Mouse (Mus musculus) liver, embryonic 12.5 days (tissue): ENCODE measurements around the gene Fgf4. TPM values are rescaled to one million over a fixed set of nuclear protein-coding genes. Genes with fewer than 3 reads are reported as not detected.
"Not testable (repeated sequence)": the region's sequence is repeated elsewhere in the genome, so short reads cannot be mapped to it uniquely, and the experiment has no call there.

ENCODE experiments used
- ATAC-seq: fragments of 200-750 bp; cut with Nextera tagmentation; 2 replicates; pipeline ENCODE4 v1.8.0; 2017; ENCODE audit warnings: moderate number of reproducible peaks, mild to moderate bottlenecking, moderate library complexity
- H3K27ac ChIP-seq: fragments of 300-500 bp; sonication (generic); 2 replicates; pipeline ENCODE4 v1.5.1; 2016; ENCODE audit warnings: mild to moderate bottlenecking
- H3K27me3 ChIP-seq: fragments of 300-500 bp; sonication (generic); replicated peaks from 2 replicates; pipeline ENCODE4 v1.6.1; 2016; ENCODE audit warnings: mild to moderate bottlenecking, moderate library complexity
- H3K36me3 ChIP-seq: fragments of 300-500 bp; sonication (generic); 2 replicates; pipeline ENCODE4 v1.6.1; 2016; ENCODE audit warnings: mild to moderate bottlenecking, moderate library complexity
- H3K4me1 ChIP-seq: fragments of 300-500 bp; sonication (generic); 2 replicates; pipeline ENCODE4 v1.6.1; 2016
- H3K4me2 ChIP-seq: fragments of 300-500 bp; sonication (generic); 2 replicates; pipeline ENCODE4 v1.6.1; 2016; ENCODE audit warnings: mild to moderate bottlenecking, moderate library complexity
- H3K4me3 ChIP-seq: fragments of 300-500 bp; sonication (generic); 2 replicates; pipeline ENCODE4 v1.5.1; 2016; ENCODE audit warnings: mild to moderate bottlenecking, moderate library complexity
- H3K9ac ChIP-seq: fragments of 300-500 bp; sonication (generic); 2 replicates; pipeline ENCODE4 v1.6.1; 2016; ENCODE audit warnings: mild to moderate bottlenecking, moderate library complexity
- H3K9me3 ChIP-seq: fragments of 300-500 bp; sonication (generic); replicated peaks from 2 replicates; pipeline ENCODE4 v1.6.1; 2016; ENCODE audit warnings: mild to moderate bottlenecking, moderate library complexity
- WGBS: fragments of 180-500 bp; shearing (Covaris S2); methylation state at CpG from one replicate; pipeline ENCODE4 v1.1.7; 2016; ENCODE audit not compliant: insufficient replicate concordance; 5-methylcytosine and 5-hydroxymethylcytosine counted together
- polyA plus RNA-seq: library from polyadenylated mRNA; unstranded; fragments of >200 nt; fragmentation: Nextera tagmentation; extraction: Ambion mirVana; gene quantifications from 2 replicates; pipeline ENCODE4 v1.2.1, GENCODE M21; 2016

Fgf4 gene
- polyA plus RNA-seq, 1 experiment from 2014 or later: not detected

GRCm38 (mm10) chr7:144895305-144896111 lies 48.3 kb downstream of the Fgf4 start:
- H3K9me3 ChIP-seq: no peaks in the 10 kb centered on the region
- H3K9ac ChIP-seq: peak overlapping the region; percentile 25; the same call in 1 of the 2 replicates
- peaks cover 26% of the 10 kb centered on the region for H3K4me1 ChIP-seq
- peaks cover 87% of the 10 kb centered on the region for H3K27me3 ChIP-seq
- peak overlapping the region; percentile 82 for H3K4me2 ChIP-seq
- H3K36me3 ChIP-seq: no peaks in the 10 kb centered on the region
- peak; percentile 66; the same call in 1 of the 2 replicates for ATAC-seq
- WGBS: 2% methylated on average over 37 of the region's 37 CpGs
- no peak overlapping the region for H3K27ac ChIP-seq
- peak overlapping the region; percentile 52 for H3K4me3 ChIP-seq

DNA sequence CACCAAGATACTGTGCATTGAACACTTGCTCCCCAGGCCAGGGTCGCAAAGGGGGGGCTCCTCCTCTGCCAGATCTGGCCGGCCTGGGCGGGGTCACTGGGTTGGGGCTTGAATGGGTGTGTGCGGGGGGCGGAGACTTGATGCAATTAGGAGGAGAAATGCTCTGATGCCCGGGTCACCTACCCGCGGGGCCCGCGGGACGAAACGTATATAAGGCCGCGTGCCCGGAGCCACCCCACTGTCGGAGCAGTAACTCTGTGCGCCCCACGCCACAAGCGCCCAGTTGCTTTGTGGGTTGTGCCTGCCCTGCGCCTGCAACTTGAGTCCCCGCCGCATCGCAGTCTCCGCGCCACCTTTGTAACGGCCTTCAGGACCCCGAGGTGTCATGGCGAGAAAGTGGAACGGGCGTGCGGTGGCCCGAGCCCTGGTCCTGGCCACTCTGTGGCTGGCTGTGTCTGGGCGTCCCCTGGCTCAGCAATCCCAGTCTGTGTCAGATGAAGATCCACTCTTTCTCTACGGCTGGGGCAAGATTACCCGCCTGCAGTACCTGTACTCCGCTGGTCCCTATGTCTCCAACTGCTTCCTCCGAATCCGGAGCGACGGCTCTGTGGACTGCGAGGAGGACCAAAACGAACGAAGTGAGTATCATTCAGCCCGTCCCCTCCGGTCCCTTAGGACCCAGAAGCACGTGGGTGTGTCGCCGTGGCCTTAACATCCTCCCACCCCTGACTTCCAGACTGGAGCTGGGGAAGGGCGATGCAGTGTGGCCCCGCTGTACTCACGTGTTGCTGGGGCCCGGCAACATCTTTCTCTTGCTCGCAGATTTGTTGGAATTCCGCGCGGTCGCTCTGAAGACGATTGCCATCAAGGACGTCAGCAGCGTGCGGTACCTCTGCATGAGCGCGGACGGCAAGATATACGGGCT lies 49.4 kb downstream of the Fgf4 start, which contains the start of gene Fgf15:
Gene Fgf15 (plus strand): TSS at position 238 of the 925 bp plus-strand sequence.
- H3K9ac ChIP-seq: peak within 1 kb of the TSS; percentile 25; the same call in 1 of the 2 replicates
- peak within 1 kb of the TSS; percentile 82 for H3K4me2 ChIP-seq
- ATAC-seq: peak; percentile 40; the same call in 1 of the 2 replicates
- H3K27me3 ChIP-seq: peaks cover 92% of the 10 kb centered on the region
- no peak within 1 kb of the TSS for H3K27ac ChIP-seq
- peaks cover 26% of the 10 kb centered on the region for H3K4me1 ChIP-seq
- no peaks in the 10 kb centered on the region for H3K36me3 ChIP-seq
- no peaks in the 10 kb centered on the region for H3K9me3 ChIP-seq
- peak within 1 kb of the TSS; percentile 52 for H3K4me3 ChIP-seq
- WGBS: 2% methylated on average over 65 of the region's 65 CpGs

DNA sequence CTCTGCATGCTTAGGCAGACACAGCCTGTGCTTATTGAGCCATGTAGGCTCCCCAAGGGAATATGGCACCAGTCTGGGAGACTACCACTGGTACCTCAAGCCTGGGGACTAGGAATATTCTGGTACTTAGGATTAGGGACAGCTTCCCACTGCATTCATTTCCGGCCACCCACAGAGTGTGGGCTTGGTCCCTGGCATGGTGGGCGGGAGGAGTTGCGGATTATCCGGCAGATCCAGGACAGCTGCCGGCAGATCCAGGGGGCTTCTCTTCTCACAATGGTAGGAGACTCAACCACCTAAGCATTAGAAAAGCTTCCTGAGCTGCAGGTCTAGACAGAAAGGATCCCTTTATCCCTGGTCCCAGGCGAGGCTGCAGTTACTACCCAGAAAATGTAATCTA lies 51.3 kb downstream of the Fgf4 start:
- no peak for ATAC-seq
- WGBS: 62% methylated on average over 6 of the region's 6 CpGs
- Histone ChIP-seq H3K36me3 (no peaks in the 10 kb centered on the region), H3K4me3 (no peak overlapping the region), H3K27ac (no peak overlapping the region), H3K4me1 (peaks cover 26% of the 10 kb centered on the region), H3K9me3 (no peaks in the 10 kb centered on the region), H3K27me3 (peaks cover 82% of the 10 kb centered on the region), H3K4me2 (no peak overlapping the region), H3K9ac (no peak overlapping the region)

GRCm38 (mm10) chr7:144905514-144905913 lies 58.3 kb downstream of the Fgf4 start:
- H3K27ac ChIP-seq, H3K4me2 ChIP-seq, H3K9me3 ChIP-seq, ATAC-seq, H3K36me3 ChIP-seq, H3K9ac ChIP-seq, H3K4me3 ChIP-seq: not testable (repeated sequence)
- 75% methylated on average over 3 of the region's 3 CpGs for WGBS
- peaks cover 41% of the 10 kb centered on the region for H3K27me3 ChIP-seq
- H3K4me1 ChIP-seq: peaks cover 15% of the 10 kb centered on the region

GRCm38 (mm10) chr7:144906708-144907397 lies 59.7 kb downstream of the Fgf4 start:
- H3K36me3 ChIP-seq: no peaks in the 10 kb centered on the region
- peak overlapping the region; percentile 3; the same call in 1 of the 2 replicates for H3K4me3 ChIP-seq
- peaks cover 29% of the 10 kb centered on the region; the same call in 1 of the 2 replicates for H3K27me3 ChIP-seq
- H3K9ac ChIP-seq: no peak overlapping the region
- peak overlapping the region; percentile 46 for H3K4me2 ChIP-seq
- ATAC-seq: 0 out of 2 replicates have a peak, but pooled peaks have one; percentile 39
- 9% methylated on average over 28 of the region's 28 CpGs for WGBS
- no peaks in the 10 kb centered on the region for H3K9me3 ChIP-seq
- H3K4me1 ChIP-seq: peaks cover 15% of the 10 kb centered on the region
- no peak overlapping the region for H3K27ac ChIP-seq

DNA sequence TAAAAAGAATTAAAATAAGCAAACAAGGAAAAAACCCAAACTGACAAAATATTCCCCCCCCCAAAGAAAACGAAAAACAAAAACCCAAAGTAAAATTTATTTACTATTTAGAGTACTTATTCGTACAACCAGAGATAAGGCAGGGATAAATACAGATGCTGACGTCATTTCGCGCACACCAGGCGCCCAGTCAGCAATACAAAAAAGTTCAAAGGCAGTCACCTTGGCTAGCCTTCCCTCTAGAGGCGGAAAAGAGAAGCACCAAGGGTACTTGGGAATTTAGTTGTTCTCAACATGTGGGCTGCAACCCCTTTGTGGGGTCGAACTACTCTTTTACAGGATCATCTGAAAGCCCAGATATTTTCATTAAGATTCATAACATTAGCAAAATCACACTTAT lies 60.6 kb downstream of the Fgf4 start:
- no peak for ATAC-seq

DNA sequence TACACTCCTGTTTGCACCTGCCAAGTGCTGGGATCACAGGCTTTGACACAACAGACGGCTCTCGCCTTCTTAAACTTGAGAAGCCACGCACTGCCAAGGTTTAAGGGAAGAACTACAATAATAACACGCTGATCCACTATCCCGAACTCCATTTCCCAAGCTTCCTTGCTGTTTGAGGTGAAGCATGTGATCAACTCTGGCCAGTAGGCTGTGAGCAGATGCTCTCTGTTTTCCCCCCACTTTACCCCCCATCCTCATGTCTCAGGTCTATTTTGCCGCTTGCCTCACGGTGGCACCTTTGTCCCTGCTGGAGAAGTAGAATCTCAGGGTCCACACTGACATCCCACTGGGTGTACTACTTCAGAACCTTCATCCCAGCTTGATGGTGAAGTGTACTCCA lies 61.5 kb downstream of the Fgf4 start:
- no peak for ATAC-seq
- no peaks in the 10 kb centered on the region for H3K9me3 ChIP-seq
- peaks cover 26% of the 10 kb centered on the region; the same call in 1 of the 2 replicates for H3K27me3 ChIP-seq
- no peak overlapping the region for H3K4me2 ChIP-seq
- H3K36me3 ChIP-seq: no peaks in the 10 kb centered on the region
- H3K27ac ChIP-seq: no peak overlapping the region
- no peak overlapping the region for H3K9ac ChIP-seq
- H3K4me1 ChIP-seq: peaks cover 15% of the 10 kb centered on the region
- 53% methylated on average over 7 of the region's 7 CpGs for WGBS
- no peak overlapping the region for H3K4me3 ChIP-seq

More for the DNA sequence above, 60.6 kb downstream of the Fgf4 start:
- 9% methylated on average over 8 of the region's 8 CpGs for WGBS
- no peaks in the 10 kb centered on the region for H3K9me3 ChIP-seq
- peaks cover 15% of the 10 kb centered on the region for H3K4me1 ChIP-seq
- no peak overlapping the region for H3K4me3 ChIP-seq
- H3K9ac ChIP-seq: no peak overlapping the region
- peak overlapping the region; percentile 46; the same call in 1 of the 2 replicates for H3K4me2 ChIP-seq
- H3K27ac ChIP-seq: no peak overlapping the region
- H3K36me3 ChIP-seq: no peaks in the 10 kb centered on the region
- peaks cover 26% of the 10 kb centered on the region; the same call in 1 of the 2 replicates for H3K27me3 ChIP-seq

DNA sequence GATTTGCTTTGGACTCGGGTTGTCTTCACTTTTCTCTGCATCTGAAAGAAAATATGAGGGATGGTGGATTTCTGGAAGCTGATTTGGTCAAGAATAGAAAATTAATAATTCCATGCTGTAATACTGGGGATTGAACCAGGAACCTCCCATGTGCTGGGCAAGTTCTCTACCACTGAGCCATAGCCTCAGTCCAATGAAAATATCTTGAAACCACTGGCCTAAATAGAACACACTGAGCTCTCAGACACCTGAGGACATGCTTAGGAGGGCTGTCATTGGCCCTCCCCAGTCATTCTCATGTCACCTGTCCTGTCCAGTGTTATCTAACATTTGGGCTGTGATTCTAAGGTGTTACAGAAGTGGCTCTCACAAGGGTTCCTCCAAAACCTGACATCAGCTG lies 64.0 kb downstream of the Fgf4 start:
- H3K9me3 ChIP-seq: no peaks in the 10 kb centered on the region

DNA sequence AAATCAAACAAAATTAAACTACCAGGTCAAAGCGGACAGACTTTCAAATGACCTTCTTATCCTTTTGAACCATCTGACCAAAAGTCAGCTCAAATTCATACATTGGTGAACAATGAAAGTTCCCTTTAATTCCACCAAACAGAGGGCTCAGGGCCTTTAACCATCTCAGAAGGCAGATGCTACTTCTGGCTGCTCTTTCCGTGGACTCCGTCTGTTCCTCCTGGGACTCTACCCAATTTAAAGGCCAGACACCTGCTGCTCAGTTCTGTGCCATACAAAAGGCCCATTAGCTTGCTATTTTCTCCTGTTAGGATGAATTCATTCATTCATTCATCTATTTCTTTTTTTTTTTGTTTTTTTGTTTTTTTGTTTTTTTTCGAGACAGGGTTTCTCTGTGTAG lies 65.7 kb downstream of the Fgf4 start:
- Histone ChIP-seq H3K4me3 (no peak overlapping the region), H3K9ac (no peak overlapping the region), H3K9me3 (no peaks in the 10 kb centered on the region), H3K27ac (no peak overlapping the region), H3K4me2 (no peak overlapping the region), H3K4me1 (peaks cover 23% of the 10 kb centered on the region), H3K27me3 (peaks cover 12% of the 10 kb centered on the region; the same call in 1 of the 2 replicates), H3K36me3 (peaks cover 11% of the 10 kb centered on the region)
- no peak for ATAC-seq
- 76% methylated on average over 4 of the region's 4 CpGs for WGBS

More for the DNA sequence above, 64.0 kb downstream of the Fgf4 start:
- Histone ChIP-seq H3K4me2 (no peak overlapping the region), H3K27me3 (peaks cover 15% of the 10 kb centered on the region; the same call in 1 of the 2 replicates), H3K9ac (no peak overlapping the region), H3K36me3 (no peaks in the 10 kb centered on the region), H3K4me3 (no peak overlapping the region), H3K4me1 (peaks cover 31% of the 10 kb centered on the region), H3K27ac (no peak overlapping the region)
- 47% methylated on average over 1 of the region's 1 CpGs for WGBS
- no peak for ATAC-seq

GRCm38 (mm10) chr7:144914296-144914947 lies 67.3 kb downstream of the Fgf4 start:
- peaks cover 20% of the 10 kb centered on the region for H3K4me1 ChIP-seq
- WGBS: 6% methylated on average over 17 of the region's 17 CpGs
- peak overlapping the region; percentile 81 for H3K9ac ChIP-seq
- peak overlapping the region; percentile 91 for H3K4me2 ChIP-seq
- H3K27ac ChIP-seq: peak overlapping the region; percentile 49; the same call in 1 of the 2 replicates
- H3K4me3 ChIP-seq: peak overlapping the region; percentile 84
- peak; percentile 91 for ATAC-seq
- no peaks in the 10 kb centered on the region for H3K9me3 ChIP-seq
- peaks cover 6% of the 10 kb centered on the region; the same call in 1 of the 2 replicates for H3K27me3 ChIP-seq
- peaks cover 25% of the 10 kb centered on the region for H3K36me3 ChIP-seq
